Mouse (Mus musculus) MEL (cell line): ENCODE results near the gene Rrad.

Experiments used
- CHD2 ChIP-seq: IDR thresholded peaks from 2 replicates; pipeline ENCODE4 v1.6.1; 2011; ENCODE audit warnings: low read length, improper control_type of control experiment
- CTCF ChIP-seq, 3 experiments: IDR thresholded peaks in 2 of 3; conservative IDR thresholded peaks in 1 of 3; 2 replicates each; pipeline ENCODE4 v1.5.1; 2011 to 2012; ENCODE audit warnings: low read length in 3 of 3, low read depth in 2 of 3, mild to moderate bottlenecking in 2 of 3, improper control_type of control experiment in 1 of 3, inconsistent platforms in 1 of 3, mixed read lengths in 1 of 3, moderate library complexity in 1 of 3; ENCODE audit not compliant: control insufficient read depth in 1 of 3, insufficient read depth in 1 of 3, poor library complexity in 1 of 3, severe bottlenecking in 1 of 3
- MYC ChIP-seq: IDR thresholded peaks from 2 replicates; pipeline ENCODE4 v1.6.1; 2011; ENCODE audit warnings: low read depth, mild to moderate bottlenecking, low read length, improper control_type of control experiment, moderate library complexity
- POLR2A ChIP-seq, 2 experiments: IDR thresholded peaks; 2 replicates each; pipeline ENCODE4 v1.6.1; 2011 to 2012; ENCODE audit warnings: low read length in 2 of 2, mild to moderate bottlenecking in 2 of 2, control low read depth in 1 of 2, improper control_type of control experiment in 1 of 2, low read depth in 1 of 2, moderate library complexity in 1 of 2; ENCODE audit not compliant: control insufficient read depth in 1 of 2, insufficient read depth in 1 of 2, poor library complexity in 1 of 2
- POLR2AphosphoS2 ChIP-seq: IDR thresholded peaks from 2 replicates; pipeline ENCODE4 v1.6.1; 2011; ENCODE audit warnings: low read length, improper control_type of control experiment
- RAD21 ChIP-seq: IDR thresholded peaks from 2 replicates; pipeline ENCODE4 v1.6.1; 2011; ENCODE audit warnings: mild to moderate bottlenecking, low read depth, low read length, improper control_type of control experiment
- TAL1 ChIP-seq: IDR thresholded peaks from 2 replicates; pipeline ENCODE4 v1.6.1; 2012; ENCODE audit warnings: mild to moderate bottlenecking, inconsistent platforms, low read length, moderate library complexity, mixed read lengths
- TCF12 ChIP-seq: IDR thresholded peaks from 2 replicates; pipeline ENCODE4 v1.6.1; 2014; ENCODE audit warnings: low read depth, mild to moderate bottlenecking, inconsistent platforms, low read length, improper control_type of control experiment, moderate library complexity
- USF2 ChIP-seq, 2 experiments: IDR thresholded peaks; 2 replicates each; pipeline ENCODE4 v1.6.1; 2011 to 2012; ENCODE audit warnings: improper control_type of control experiment in 2 of 2, low read length in 2 of 2, borderline replicate concordance in 1 of 2, inconsistent platforms in 1 of 2, low read depth in 1 of 2, mild to moderate bottlenecking in 1 of 2; ENCODE audit not compliant: insufficient read depth in 1 of 2
- ZMIZ1 ChIP-seq: IDR thresholded peaks from 2 replicates; pipeline ENCODE4 v1.6.1; 2012; ENCODE audit warnings: low read depth, mild to moderate bottlenecking, inconsistent platforms, low read length, improper control_type of control experiment, moderate library complexity

DNA sequence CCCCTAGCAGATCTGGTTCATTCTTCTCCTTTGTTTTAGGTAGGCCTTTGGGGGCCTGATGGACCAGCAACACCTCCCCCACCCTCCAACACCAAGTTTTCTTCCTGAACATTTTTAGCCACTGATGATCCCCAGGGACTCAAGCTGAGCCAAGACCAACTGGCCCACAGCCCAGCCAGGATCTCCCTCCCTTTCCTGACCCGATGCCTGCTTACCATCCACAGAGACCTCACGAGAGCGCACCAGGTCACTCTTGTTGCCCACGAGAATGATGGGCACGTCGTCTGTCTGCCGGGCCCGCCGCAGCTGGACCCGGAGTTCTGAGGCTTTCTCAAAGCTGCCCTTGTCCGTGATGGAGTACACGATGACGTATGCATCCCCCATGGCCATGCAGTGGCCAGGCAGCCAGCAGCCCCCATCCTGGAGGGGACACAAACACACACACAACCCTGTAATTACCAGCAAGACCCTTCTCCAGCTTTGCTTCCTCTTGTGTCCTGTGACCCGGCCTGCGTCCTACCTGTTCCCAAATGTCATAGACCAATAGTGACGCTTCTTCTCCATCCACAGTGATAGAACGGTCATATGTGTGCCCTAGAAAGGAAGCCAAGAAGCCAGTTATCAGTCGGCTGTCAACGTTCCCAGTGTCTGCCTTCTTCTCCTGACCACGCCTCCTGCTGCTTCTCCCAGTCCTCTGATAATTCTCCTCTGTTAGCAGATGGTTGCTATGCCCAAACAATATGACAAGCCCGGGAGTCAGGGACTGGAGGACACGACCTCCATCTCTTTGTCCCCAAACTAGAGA, 1.6 kb downstream of the Rrad start:
- TF ChIP-seq CHD2 = no peak
- TF ChIP-seq TCF12 = peak; percentile 26; the same call in 1 of the 2 replicates
- no peak for TF ChIP-seq CTCF (IDR thresholded peaks at IDR 0.05 in 2 of 3, conservative IDR thresholded peaks at IDR 0.05 in 1 of 3; ENCODE audit: control insufficient read depth in 1 of 3, insufficient read depth in 1 of 3, low read depth in 2 of 3, low read length in 3 of 3, poor library complexity in 1 of 3, severe bottlenecking in 1 of 3)
- TF ChIP-seq RAD21 = no peak
- TF ChIP-seq POLR2A (IDR thresholded peaks at IDR 0.05; ENCODE audit: control insufficient read depth in 1 of 2, insufficient read depth in 1 of 2, low read depth in 1 of 2, low read length in 2 of 2, poor library complexity in 1 of 2) = no peak
- no peak for TF ChIP-seq MYC
- no peak for TF ChIP-seq TAL1
- TF ChIP-seq USF2 (IDR thresholded peaks at IDR 0.05; ENCODE audit: borderline replicate concordance in 1 of 2, insufficient read depth in 1 of 2, low read depth in 1 of 2, low read length in 2 of 2) = no peak
- no peak for TF ChIP-seq ZMIZ1
- TF ChIP-seq POLR2AphosphoS2 = no peak
